Mouse (Mus musculus): Measurements from ENCODE around the gene Fcrl6.

The Fcrl6 gene

DNA sequence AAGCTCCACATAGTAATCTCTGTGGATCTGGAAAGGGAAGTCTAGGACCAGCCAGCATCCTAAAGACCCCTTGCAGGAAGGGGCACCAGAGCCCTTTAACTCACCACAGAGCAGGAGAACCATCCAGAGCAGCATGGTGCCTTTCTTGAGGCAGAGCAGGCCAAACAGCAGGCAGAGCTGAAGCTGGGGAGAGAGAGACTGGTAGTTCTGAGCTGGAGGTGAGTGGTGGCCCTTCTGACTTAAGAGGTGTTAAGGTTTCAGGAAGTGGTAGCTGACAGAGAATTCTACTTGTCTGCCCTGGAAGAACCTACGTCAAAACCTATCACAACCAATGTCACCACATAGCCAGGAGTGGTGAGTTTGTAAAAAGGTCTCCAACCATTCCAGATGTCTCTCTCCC, at the start of gene Fcrl6:
TSS of gene Fcrl6 (minus strand) at position 226 of the 400 bp plus-strand sequence.
- in situ Hi-C loops (cut with MboI; ENCODE audit: unreplicated experiment in 2 of 2), result no loop called here

DNA sequence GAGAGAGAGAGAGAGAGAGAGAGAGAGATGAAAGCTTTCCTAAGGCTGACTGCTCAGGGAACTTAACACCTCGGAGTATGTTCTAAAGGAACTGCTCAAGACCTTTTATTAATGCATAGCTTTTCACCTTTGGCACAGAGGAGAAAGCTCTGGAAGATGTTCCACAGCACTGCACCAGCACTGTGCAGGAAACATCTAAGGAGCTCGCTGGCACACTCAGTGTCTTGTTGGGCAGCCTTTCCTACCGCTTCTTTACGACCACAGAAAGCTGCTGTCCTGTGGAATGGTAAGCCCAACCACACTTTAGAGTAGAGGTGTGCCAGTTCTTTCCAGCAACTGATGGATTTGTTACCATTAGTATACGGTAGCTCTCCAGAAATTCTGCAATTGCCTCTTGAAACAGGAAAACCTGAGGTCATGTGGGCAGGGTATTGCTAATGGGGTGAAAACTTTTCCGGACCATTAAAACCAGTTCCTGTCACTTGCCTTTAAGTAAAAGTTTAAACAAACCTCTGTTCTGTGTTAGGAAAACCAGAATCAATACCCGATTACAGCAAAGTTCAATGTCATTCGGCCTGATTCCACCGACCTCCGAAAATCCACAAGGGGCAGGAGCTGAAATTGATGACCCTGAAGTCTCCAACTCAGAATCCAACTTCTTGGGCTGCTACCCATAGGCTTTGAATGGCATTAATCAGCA, 49.1 kb upstream of the Fcrl6 start:
- in situ Hi-C loops (cut with MboI; ENCODE audit: unreplicated experiment in 2 of 2), result no loop called here

DNA sequence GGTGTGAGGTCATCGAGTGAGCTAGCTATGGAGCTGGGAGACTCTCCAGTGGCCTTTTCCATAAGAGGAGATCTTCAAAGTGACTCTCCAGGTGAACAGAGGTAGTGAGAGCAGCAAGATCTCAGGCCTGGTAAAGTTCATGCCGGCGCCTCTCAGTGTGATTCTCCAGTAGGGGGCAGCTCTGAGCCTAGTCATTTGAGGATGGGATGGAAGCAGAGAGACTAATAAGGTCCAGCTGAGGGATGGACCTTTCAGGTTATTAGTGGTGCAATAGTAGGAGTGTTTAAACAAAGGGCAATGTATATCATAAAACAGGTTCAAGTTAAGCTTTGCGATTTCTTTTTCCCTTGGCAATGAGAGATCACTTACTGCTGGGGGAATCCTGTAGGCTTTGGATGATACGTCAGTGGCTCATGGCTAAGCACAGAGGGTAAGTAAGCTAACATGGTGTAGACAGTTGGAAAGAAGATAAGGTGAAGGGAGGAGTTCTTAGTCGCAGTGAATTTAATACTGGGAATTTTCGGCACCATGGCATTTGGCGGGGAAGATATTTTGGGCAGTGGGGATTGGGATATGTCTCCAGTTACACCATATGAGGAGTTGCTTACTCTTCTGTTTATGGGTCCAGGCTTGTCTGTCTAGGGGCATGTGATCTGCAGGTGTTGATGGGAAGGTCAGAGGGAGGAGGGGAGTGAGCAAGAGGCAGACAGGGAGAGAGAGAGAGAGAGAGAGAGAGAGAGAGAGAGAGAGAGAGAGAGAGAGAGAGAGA, 48.4 kb upstream of the Fcrl6 start:
- in situ Hi-C loops (cut with MboI; ENCODE audit: unreplicated experiment in 2 of 2), result no loop called here

DNA sequence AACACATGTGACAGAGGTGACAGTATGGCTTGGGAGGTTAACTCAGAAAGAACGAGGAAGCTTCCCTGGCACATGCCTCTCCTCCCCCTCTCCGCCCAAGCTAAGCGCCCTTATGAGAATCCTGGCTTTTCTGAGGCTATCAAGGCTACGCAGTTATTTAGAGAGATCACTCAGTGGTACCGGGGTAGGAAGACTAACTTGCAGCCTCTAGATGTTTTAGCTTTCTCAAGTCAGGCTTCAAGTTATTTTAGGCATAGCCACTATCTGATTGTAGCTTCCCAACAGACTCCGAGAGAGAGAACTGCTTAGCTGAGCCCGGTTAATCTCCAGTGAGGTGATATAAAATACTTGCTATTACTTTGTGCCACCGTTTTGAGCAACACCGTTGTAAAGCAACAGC, 47.0 kb upstream of the Fcrl6 start:
- in situ Hi-C loops (cut with MboI; ENCODE audit: unreplicated experiment in 2 of 2), result loop anchor here in 1 of 2 experiments (25.0 kb wide), 1 partner anchor 1813 kb away; no protein-coding TSS in a partner anchor

DNA sequence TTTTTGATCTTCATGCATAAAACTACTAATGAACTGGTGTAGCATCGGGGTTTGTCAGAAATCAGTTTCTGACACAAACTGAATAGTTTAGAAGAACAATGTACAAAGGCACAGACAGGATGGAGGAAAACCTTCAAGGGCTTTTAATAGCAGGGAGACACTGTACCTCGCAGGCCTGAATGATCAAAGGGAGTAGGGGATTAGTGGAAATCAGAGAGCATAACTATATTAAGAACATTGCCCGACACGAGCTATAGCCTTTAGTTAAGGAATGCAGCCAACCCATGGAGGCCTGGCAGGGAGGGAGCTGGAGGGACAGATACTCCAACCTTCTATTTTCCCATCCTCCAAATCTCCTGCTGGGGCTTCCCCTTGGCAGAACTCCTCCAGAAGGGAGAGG, 44.9 kb upstream of the Fcrl6 start:
- in situ Hi-C loops (cut with MboI; ENCODE audit: unreplicated experiment in 2 of 2), result loop anchor here in 1 of 2 experiments (25.0 kb wide), 1 partner anchor 1815 kb away; no protein-coding TSS in a partner anchor

DNA sequence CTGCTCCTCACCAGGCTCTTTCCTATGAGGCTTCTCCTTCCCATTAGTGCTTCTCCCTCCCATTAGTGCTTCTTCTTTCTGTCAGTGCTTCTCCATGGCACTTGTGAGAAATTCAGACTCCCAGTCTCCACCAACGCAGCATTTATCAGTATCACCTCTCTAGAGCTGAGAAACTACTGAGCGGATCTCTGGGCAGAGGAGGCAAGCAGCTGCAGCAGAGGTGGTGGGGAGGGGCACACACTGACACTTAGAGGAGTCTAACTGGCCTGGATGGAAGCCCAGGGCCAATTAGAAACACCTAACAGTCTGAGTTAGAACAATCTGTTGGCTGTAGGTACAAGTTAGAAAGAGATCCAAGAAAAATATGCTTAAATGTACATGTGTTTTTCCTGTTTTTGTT, 36.4 kb upstream of the Fcrl6 start:
- in situ Hi-C loops (cut with MboI; ENCODE audit: unreplicated experiment in 2 of 2), result loop anchor here (5.0 to 25.0 kb wide), 3 partner anchors 226 to 1824 kb away; no protein-coding TSS in a partner anchor

DNA sequence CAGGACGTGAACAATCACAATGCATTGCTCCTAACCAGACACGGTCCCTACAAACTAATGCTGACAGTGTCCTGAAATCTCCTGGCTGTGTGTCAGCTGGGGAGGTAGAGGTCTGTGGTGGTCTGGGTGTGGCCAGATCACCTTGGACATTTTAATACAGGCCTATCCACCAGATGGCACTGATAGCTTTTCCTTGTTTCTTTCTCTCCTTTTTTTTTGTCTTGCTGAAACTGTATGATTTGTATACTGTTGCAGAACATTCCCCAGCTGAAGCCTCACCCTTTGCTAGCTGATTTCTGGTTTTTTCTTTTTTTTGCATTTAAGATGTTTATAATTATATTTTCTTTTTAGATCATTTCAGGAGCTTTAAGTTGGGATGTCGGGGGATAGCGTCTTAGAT, 35.5 kb upstream of the Fcrl6 start:
- in situ Hi-C loops (cut with MboI; ENCODE audit: unreplicated experiment in 2 of 2), result loop anchor here (5.0 to 25.0 kb wide), 3 partner anchors 226 to 1824 kb away; no protein-coding TSS in a partner anchor

DNA sequence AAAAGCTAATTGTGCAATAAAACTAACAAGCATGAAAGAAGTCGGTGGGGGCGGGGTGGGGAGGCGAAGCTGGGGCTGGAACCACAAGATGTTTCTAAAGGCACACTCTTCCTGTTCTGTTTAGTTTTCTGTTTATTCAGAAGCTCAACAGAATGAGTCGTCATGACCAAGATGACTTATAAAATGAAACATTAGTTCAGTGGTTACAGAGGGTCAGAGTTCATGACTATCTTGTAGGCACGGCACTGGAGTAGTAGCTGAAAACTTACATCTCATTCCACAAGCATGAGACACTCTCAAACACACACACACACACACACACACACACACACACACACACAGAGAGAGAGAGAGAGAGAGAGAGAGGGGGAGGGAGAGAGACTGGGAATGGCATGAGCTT, 33.9 kb upstream of the Fcrl6 start:
- in situ Hi-C loops (cut with MboI; ENCODE audit: unreplicated experiment in 2 of 2), result loop anchor here (5.0 to 25.0 kb wide), 3 partner anchors 224 to 1826 kb away; no protein-coding TSS in a partner anchor

DNA sequence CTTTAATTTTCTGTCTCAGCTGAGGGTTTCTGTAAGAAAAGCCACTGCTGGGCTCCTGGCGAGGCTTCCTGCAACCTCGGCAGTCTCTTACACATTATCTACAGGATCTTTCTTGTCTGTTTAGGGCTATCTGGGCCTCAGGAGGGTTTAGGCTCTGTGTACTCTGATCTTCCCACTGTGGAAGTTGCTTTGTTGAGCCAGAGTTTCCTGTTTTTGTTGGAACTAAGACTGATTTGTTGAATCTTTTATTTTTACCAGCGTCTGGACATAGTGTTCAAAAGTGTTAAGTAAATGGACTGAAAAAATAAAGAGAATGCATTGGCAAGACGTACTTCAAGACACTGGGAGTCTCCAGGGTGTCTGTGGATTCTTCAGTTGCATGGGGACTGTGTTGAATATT, 32.9 kb upstream of the Fcrl6 start:
- in situ Hi-C loops (cut with MboI; ENCODE audit: unreplicated experiment in 2 of 2), result loop anchor here (5.0 to 25.0 kb wide), 3 partner anchors 223 to 1827 kb away; no protein-coding TSS in a partner anchor

DNA sequence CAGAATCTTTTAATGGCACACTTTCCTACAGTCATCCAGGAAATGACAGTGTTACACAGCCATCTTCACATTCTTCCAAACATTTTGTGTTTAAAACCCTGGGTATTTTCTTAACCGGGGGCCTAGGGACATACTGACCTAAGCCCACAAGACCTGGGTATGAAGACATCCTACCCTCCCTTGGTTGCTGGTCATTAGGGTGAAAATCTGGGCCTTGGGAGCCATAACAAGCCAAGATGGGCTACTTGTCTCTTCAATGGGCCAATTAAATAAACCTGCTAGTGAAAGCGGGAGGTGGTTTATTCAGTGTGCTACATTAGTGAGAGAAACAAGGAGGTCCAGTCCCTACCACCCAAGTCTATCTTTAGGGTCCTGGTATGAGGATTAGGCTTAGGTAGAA, 31.8 kb upstream of the Fcrl6 start:
- in situ Hi-C loops (cut with MboI; ENCODE audit: unreplicated experiment in 2 of 2), result loop anchor here (5.0 to 25.0 kb wide), 4 partner anchors 107 to 1828 kb away; no protein-coding TSS in a partner anchor

DNA sequence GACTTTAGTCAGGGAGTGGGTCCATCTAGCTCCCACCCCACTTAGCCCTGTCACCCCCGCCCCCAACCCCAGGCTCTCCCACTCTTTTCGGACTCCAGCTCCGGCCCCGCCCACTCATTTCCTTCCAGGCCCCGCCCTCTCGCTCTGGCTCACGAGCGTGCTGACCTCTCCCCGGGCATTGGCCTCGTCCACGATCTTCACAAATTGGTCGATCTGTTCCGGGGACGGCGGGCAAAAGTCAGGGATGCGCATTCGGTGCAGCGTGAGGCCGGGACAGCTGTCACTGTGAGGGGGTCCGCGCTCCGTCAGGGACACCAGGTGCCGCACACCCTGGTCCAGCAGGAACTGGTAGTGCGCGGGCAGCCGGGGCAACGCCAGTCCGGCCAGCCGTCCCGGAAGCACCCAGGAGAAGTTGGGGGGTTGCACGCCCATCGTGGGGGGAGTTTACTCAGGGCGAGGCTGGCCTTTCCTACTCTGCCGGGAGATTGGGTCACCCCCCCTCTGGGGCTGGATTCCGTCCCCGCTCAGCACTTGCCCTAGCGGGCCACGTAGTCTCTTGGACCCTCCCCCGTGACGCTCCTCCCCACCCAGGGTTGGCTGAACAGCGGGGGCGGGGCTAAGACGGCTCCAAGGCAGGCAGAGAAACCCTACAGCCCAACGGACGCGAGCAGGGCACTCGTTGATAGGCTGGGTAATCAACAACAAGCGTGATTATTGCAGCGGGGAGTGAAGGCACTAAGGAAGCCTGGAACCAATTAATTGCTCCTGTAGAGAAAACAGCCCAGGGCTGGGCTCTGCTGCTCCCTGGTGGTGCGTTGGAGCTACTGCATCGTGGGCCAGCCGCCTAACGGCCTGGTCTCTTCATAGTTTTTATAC, 30.3 kb upstream of the Fcrl6 start, which contains the start of gene Dusp23:
TSS of gene Dusp23 (minus strand) at position 512 of the 876 bp plus-strand sequence.
- in situ Hi-C loops (cut with MboI; ENCODE audit: unreplicated experiment in 2 of 2), result loop anchor here (5.0 to 25.0 kb wide), 4 partner anchors 105 to 1830 kb away; no protein-coding TSS in a partner anchor

DNA sequence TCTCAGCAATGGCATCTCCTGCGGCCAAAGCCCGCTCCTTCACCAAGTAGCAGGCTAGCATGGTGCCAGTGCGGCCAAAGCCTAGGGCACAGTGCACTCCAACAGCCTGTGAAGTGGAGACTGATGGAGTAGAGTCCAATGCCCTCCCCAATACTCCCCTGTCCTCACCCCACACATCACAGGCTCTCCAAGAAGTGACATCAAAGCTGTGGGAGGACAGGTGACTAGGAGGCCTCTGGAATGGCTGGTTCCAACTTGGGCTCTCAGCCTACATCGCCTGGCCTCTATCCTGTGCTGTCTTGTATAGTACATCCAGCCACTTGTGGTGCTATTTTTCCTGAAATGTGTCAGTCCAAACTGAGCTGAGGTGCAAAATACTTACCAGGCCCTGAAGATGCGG, 29.4 kb upstream of the Fcrl6 start:
- in situ Hi-C loops (cut with MboI; ENCODE audit: unreplicated experiment in 2 of 2), result loop anchor here (5.0 to 25.0 kb wide), 4 partner anchors 104 to 1831 kb away; no protein-coding TSS in a partner anchor

DNA sequence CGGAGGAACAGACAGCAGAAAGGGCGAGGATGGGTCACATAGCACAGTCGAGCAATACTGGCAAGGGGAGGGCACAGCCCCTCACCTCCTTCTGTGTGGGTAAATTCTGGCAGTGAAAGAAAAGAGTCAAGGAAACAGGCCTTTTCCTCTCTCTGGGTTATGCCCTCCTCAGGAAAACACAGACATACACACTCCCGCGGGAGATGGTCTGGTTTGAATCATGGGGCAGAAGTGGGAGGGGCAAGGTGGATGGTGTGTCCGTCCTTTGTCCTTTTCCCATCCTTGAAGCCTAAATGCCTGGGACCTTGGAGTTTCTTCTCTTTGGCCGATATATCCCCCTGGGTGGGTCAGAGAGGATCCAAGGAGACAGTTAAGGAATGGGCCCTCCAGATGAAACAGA, 27.5 kb upstream of the Fcrl6 start:
- in situ Hi-C loops (cut with MboI; ENCODE audit: unreplicated experiment in 2 of 2), result loop anchor here (5.0 to 25.0 kb wide), 5 partner anchors 103 to 1832 kb away; no protein-coding TSS in a partner anchor

DNA sequence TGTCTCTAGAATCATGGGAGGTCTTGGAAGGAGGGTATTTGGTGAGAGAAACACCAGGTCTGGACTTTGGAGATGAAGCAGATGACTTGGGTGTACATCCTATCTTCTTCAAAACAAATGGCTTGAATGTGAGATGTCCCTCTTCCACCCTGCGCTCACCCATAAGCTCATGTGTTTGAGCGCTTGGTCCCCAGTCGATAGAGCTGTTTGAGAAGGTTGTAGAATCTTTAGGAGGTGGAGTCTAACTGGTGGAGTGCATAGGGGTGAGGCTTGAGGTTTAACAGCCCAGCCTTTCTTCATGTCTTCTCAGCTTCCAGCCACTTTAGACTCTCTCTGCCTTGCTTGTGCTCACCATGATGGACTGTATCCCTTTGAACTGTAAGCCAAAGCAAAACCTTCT, 24.0 kb upstream of the Fcrl6 start:
- in situ Hi-C loops (cut with MboI; ENCODE audit: unreplicated experiment in 2 of 2), result loop anchor here (10.0 to 25.0 kb wide), 2 partner anchors 768 to 1836 kb away; no protein-coding TSS in a partner anchor

DNA sequence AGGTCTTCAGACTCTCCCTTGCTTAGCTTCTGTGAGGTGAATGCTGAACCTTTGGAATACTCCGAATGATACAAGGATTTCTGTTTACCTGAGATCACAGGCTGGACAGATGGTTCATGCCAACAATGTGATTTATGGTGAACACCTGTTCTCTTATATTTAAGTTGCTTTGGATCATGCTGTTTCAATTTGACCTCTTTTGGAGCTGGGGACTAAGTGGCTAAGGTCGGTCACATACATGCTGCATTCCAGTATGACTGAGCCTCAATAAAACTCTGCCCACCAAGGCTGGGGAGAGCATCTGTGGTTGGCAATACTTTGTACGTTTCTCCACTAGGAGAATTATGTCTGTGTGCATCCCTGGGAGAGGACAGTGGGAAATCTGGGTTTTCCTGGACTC, 21.7 kb upstream of the Fcrl6 start:
- in situ Hi-C loops (cut with MboI; ENCODE audit: unreplicated experiment in 2 of 2), result loop anchor here in 1 of 2 experiments (10.0 kb wide), 1 partner anchor 771 kb away; no protein-coding TSS in a partner anchor

DNA sequence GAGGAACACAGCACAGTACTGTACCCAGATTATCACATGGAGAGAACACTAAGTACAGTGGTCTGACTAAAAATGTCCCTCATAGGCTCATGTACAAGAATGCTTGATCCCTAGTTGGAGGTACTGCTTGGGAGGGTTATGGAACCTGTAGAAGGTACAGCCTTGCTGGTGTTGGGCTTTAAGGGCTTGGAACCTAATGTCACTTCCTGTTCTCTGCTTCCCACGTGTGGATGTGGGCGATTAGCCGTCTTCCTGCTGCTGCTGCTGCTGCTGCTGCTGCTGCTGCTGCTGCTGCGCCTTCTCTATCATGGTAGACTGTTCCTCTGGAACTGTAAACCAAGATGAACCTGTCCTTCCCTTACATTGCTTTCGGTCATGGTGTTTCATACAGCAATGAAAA, 21.2 kb upstream of the Fcrl6 start:
- in situ Hi-C loops (cut with MboI; ENCODE audit: unreplicated experiment in 2 of 2), result loop anchor here in 1 of 2 experiments (10.0 kb wide), 1 partner anchor 771 kb away; no protein-coding TSS in a partner anchor

DNA sequence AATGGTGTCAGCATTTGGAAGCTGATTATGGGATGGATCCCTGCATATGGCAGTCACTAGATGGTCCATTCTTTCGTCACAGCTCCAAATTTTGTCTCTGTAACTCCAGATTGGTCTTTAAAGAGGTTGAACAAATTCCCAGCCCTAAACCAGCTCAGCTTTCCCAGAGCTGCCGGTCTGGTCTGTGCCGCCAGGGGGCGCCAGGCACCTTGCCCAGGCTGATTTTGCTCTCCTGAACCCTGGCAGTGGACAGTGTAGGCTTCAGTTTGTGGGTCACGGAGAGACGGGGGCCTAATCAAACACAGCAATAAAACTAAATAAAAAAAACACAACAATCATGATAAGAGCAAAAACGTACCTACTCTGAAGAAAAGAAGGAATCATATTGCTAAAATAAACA, 16.9 kb upstream of the Fcrl6 start:
- in situ Hi-C loops (cut with MboI; ENCODE audit: unreplicated experiment in 2 of 2), result no loop called here

DNA sequence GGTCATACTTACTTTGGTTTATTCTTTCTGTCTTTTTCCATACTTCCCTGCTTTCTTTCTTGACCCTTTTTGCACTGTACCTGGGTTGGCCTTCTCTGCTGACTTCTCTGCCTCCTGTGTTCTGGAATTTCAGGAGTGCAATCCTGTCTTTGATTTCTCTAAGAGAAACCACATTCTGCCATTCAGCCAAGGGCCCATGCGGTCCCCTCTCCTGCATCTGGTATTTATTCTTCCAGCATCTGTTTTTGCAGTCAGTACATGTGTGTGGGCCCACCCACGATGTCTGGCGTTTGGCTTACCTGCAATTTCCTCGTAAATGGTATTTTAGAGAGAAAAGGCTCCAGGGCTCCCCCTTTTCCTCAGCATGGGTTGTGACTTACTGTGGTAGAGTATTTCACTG, 15.8 kb upstream of the Fcrl6 start:
- in situ Hi-C loops (cut with MboI; ENCODE audit: unreplicated experiment in 2 of 2), result no loop called here

DNA sequence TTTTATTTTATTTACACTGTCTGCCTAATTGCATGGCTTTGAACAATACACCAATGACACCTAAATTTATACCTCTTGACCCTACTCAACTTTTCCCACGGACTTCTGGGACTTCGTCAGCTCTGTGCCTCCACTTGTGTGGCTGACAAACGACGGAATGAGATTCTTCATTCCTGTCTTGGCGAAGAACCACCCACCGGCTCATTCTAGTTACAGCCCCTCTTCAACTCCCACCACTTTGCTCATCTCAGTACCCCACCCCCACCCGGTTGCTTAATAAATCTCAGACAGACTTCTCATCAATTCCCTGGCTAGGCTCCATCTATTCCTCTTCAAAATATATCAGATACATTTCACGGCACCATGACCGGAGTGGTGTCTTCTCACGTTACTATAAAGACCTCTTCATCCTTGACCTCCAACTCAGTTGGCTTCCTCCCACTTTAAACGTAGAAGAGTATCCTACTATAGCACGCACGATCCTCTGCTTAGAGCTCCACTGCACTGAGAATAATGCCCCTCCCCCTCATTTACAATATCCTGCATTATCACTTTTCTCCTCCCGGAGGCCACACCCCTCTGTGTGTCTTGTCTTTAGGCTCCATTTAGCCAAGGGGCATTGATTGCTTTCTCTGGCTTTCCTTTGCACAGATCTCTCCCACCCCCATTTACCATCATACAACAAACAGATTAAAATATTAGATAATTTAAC, 15.2 kb upstream of the Fcrl6 start:
- in situ Hi-C loops (cut with MboI; ENCODE audit: unreplicated experiment in 2 of 2), result no loop called here
